Mouse (Mus musculus): ENCODE data around the gene Gm45902. TPM values are rescaled to one million over a fixed set of nuclear protein-coding genes. Genes with fewer than 3 reads are reported as not detected.

Gene Gm45902
- polyA plus RNA-seq (2017; shearing (Covaris generic)), result 4.4 TPM

GRCm38 (mm10) chr2:3512552-3513454, at the start of gene Gm45902, which contains the start of the genes Hspa14 and Cdnf:
Gene Gm45902 (minus strand): TSS chr2:3512790.
Gene Hspa14 (minus strand): TSS chr2:3512814.
Gene Cdnf (plus strand): TSS chr2:3513030.

GRCm38 (mm10) chr2:3474861-3475283, 37.7 kb downstream of the Gm45902 start, which contains the start of gene Suv39h2:
Gene Suv39h2 (minus strand): TSS chr2:3475031.

Other genes starting within 250 kb of the Gm45902 start
- gene Nmt2, start 228.6 kb downstream of the Gm45902 start, polyA plus RNA-seq (2017; shearing (Covaris generic)), result 11.7 TPM
- gene Rpp38, start 180.1 kb downstream of the Gm45902 start, polyA plus RNA-seq (2017; shearing (Covaris generic)), result 21.2 TPM
- not detected for gene Acbd7, start 176.6 kb downstream of the Gm45902 start, polyA plus RNA-seq (2017; shearing (Covaris generic))
- not detected for gene Olah, start 115.6 kb downstream of the Gm45902 start, polyA plus RNA-seq (2017; shearing (Covaris generic))
- not detected for gene Meig1, start 90.1 kb downstream of the Gm45902 start, polyA plus RNA-seq (2017; shearing (Covaris generic))
- gene Dclre1c, start 88.7 kb downstream of the Gm45902 start, polyA plus RNA-seq (2017; shearing (Covaris generic)), result 19.1 TPM
- 1.8 TPM for gene Suv39h2, start 37.8 kb downstream of the Gm45902 start, polyA plus RNA-seq (2017; shearing (Covaris generic))
- 109 TPM for gene Hspa14, start within 50 bp of the Gm45902 start, polyA plus RNA-seq (2017; shearing (Covaris generic))
- gene Cdnf, start 240 bp upstream of the Gm45902 start, polyA plus RNA-seq (2017; shearing (Covaris generic)), result 0.49 TPM
- 363 TPM for gene Fam107b, start 57.7 kb upstream of the Gm45902 start, polyA plus RNA-seq (2017; shearing (Covaris generic))

All from CD4-positive, CD25-positive, alpha-beta regulatory T cell (primary cell).